ENCODE assay signal across 18 mouse cellular contexts in the genomic region with DNA sequence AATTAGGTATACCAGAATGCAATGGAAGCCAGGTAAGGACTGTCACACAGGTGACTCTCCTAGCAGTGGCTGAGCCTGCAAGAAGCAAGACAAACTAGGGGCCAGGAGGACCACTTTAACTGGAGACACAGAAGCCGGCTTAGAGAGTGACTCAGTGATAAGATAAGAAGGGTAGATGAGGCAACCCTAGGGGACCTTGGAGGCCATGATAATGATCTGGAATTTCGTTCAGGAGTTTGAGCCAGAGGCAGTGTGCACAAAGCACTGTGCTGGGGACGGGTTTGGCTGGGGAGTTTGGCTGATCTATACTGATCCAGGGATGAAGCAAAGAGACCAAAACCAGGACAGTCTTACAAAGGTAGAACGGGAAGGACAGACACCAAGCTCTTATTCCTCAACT.
"Had no signal": no experiment of that assay in that cellular context is flagged by ENCODE, and none has a peak within 500 bp of the region (broad histone marks: within the 10 kb centered on the region; RNA-seq: fewer than 3 reads in every experiment).

No protein-coding gene starts in this region.

- H3K4me1 ChIP-seq: stomach, embryonic 15.5 days had no signal

- H3K4me3 ChIP-seq: kidney, embryonic 15.5 days; left cerebral cortex, adult 2 months; stomach, embryonic 15.5 days had no signal

- H3K4me2 ChIP-seq: kidney, embryonic 15.5 days; liver, embryonic 11.5 days; midbrain, embryonic 11.5 days; stomach, embryonic 15.5 days had no signal

- H3K27ac ChIP-seq: kidney, embryonic 15.5 days; left cerebral cortex, adult 2 months; liver, embryonic 14.5 days; stomach, embryonic 15.5 days had no signal

- H3K27me3 ChIP-seq: stomach, embryonic 15.5 days had no signal

- H3K36me3 ChIP-seq: kidney, embryonic 15.5 days; stomach, embryonic 15.5 days had no signal

- DNase-seq: kidney, adult 8-10 months; kidney, postnatal 10 days; kidney, postnatal 36 days; layer of hippocampus, postnatal 36 days; lung, adult 18-20 months; lung, postnatal 14 days; lung, postnatal 4 days; midbrain, embryonic 14.5 days; right cerebral cortex, adult 18-20 months; right cerebral cortex, postnatal 25 days; spleen, adult 18-20 months; thymus, postnatal 25 days had no signal

- H3K9me3 ChIP-seq: kidney, embryonic 15.5 days; stomach, embryonic 15.5 days had no signal

- H3K9ac ChIP-seq: kidney, embryonic 15.5 days; liver, embryonic 14.5 days; stomach, embryonic 15.5 days had no signal
